Mouse (Mus musculus): ENCODE data around the gene Cox4i1.

- no peak for TF ChIP-seq EP300 (IDR thresholded peaks at IDR 0.05; ENCODE audit: low read depth)
- no peak for TF ChIP-seq CTCF (IDR thresholded peaks at IDR 0.05; ENCODE audit: low read depth)
Observed at GRCm38 (mm10) chr8:120698426-120698825, 30.4 kb downstream of the Cox4i1 start.
